Mouse (Mus musculus) testis, postnatal 10 days (tissue): ENCODE results near the gene Orc2.

Experiments used
- DNase-seq: peaks from one replicate; pipeline ENCODE4 v3.0.0; 2021; ENCODE audit warnings: low spot score

Orc2 gene

GRCm38 (mm10) chr1:58423371-58424248 is 81.3 kb downstream of the Orc2 start, which contains the start of gene Clk1:
Gene Clk1, minus strand, starts transcription at chr1:58424066.
- peak; percentile 99 for DNase-seq

GRCm38 (mm10) chr1:58422879-58423278 is 82.0 kb downstream of the Orc2 start:
- no peak for DNase-seq

- DNase-seq = no peak
Measured at GRCm38 (mm10) chr1:58420961-58421360, 83.9 kb downstream of the Orc2 start.

- DNase-seq = no peak
Measured at GRCm38 (mm10) chr1:58420032-58420431, 84.9 kb downstream of the Orc2 start.

GRCm38 (mm10) chr1:58416048-58416447 is 88.9 kb downstream of the Orc2 start:
- no peak for DNase-seq

GRCm38 (mm10) chr1:58415442-58415841 is 89.5 kb downstream of the Orc2 start:
- DNase-seq = no peak
